Mouse (Mus musculus) midbrain, embryonic 11.5 days (tissue): Measurements from ENCODE around the gene Gm29427. TPM values are rescaled to one million over a fixed set of nuclear protein-coding genes. Genes with fewer than 3 reads are reported as not detected.

Experiments
- ATAC-seq: fragments of 200-750 bp; cut with Nextera tagmentation; 2 replicates; pipeline ENCODE4 v1.8.0; 2017; ENCODE audit warnings: moderate TSS enrichment, moderate library complexity; ENCODE audit not compliant: low FRiP score
- DNase-seq: peaks from one replicate; pipeline ENCODE4 v3.0.0; 2015; ENCODE audit warnings: low spot score; ENCODE audit errors: missing footprints
- H3K27ac ChIP-seq: fragments of 300-500 bp; sonication (generic); 2 replicates; pipeline ENCODE4 v1.5.1; 2014; ENCODE audit warnings: low read depth, low read length
- H3K27me3 ChIP-seq: fragments of 300-500 bp; sonication (generic); 2 replicates; pipeline ENCODE4 v1.6.1; 2014; ENCODE audit warnings: mild to moderate bottlenecking, low read length, moderate library complexity, mixed read lengths; ENCODE audit not compliant: control insufficient read depth, insufficient read depth
- H3K36me3 ChIP-seq: fragments of 300-500 bp; sonication (generic); 2 replicates; pipeline ENCODE4 v1.6.1; 2014; ENCODE audit warnings: mild to moderate bottlenecking, low read length, moderate library complexity, mixed read lengths; ENCODE audit not compliant: control insufficient read depth, insufficient read depth
- H3K4me1 ChIP-seq: fragments of 300-500 bp; sonication (generic); 2 replicates; pipeline ENCODE4 v1.6.1; 2014; ENCODE audit warnings: low read length; ENCODE audit not compliant: control insufficient read depth, insufficient read depth
- H3K4me2 ChIP-seq: fragments of 300-500 bp; sonication (generic); 2 replicates; pipeline ENCODE4 v1.6.1; 2014; ENCODE audit warnings: mild to moderate bottlenecking, moderate library complexity
- H3K4me3 ChIP-seq: fragments of 300-500 bp; sonication (generic); 2 replicates; pipeline ENCODE4 v1.5.1; 2014; ENCODE audit warnings: low read depth, low read length
- H3K9ac ChIP-seq: fragments of 300-500 bp; sonication (generic); 2 replicates; pipeline ENCODE4 v1.6.1; 2014; ENCODE audit warnings: low read length
- H3K9me3 ChIP-seq: fragments of 300-500 bp; sonication (generic); 2 replicates; pipeline ENCODE4 v1.6.1; 2016; ENCODE audit warnings: low read length; ENCODE audit not compliant: control insufficient read depth
- WGBS: fragments of 180-500 bp; shearing (Covaris S2); extraction: QIAGEN DNeasy Blood & Tissue Kit; methylation state at CpG from one replicate; pipeline ENCODE4 v1.1.7; 2014; 5-methylcytosine and 5-hydroxymethylcytosine counted together
- polyA plus RNA-seq: library from polyadenylated mRNA; unstranded; fragments of >200 nt; fragmentation: Nextera tagmentation; extraction: Ambion mirVana; gene quantifications from 2 replicates; pipeline ENCODE4 v1.2.1, GENCODE M21; 2014

Gm29427 gene
- polyA plus RNA-seq, 1 experiment from 2014 or later, result not detected

DNA sequence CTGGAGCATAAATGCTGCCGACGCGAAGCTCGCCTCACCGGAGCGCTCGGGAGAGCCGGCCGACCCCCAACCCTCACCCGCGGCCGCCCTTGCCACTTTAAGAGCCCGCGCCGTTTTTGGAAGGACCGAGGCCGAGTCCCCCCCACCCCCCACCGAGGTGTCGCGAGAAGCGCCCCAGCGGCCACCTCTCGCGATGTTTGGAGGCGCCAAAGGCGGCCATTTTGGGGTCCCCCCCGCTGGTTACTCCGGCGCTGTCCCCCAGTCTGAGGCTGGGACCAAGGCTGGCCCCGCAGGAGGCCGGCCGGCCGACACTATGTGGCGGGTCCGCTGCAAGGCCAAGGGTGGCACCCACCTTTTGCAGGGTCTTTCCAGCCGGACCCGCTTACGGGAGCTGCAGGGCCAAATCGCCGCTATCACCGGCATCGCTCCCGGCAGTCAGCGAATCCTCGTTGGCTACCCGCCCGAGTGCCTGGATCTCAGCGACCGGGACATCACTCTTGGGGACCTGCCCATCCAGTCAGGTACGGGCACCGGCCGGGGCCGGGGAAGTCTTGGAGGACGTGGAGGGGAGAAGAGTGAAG, 1.8 kb upstream of the Gm29427 start, which contains the start of gene Yod1:
TSS of gene Yod1 (plus strand) at position 37 of the 581 bp plus-strand sequence.
- 0% methylated on average over 54 of the region's 54 CpGs for WGBS
- Histone ChIP-seq H3K9me3 (no peaks in the 10 kb centered on the region), H3K4me1 (peaks cover 12% of the 10 kb centered on the region), H3K9ac (peak within 1 kb of the TSS; percentile 83), H3K36me3 (no peaks in the 10 kb centered on the region), H3K27ac (peak within 1 kb of the TSS; percentile 65), H3K4me2 (peak within 1 kb of the TSS; percentile 89), H3K27me3 (no peaks in the 10 kb centered on the region), H3K4me3 (peak within 1 kb of the TSS; percentile 71)
- peak; percentile 98 for DNase-seq
- peak; percentile 83 for ATAC-seq

DNA sequence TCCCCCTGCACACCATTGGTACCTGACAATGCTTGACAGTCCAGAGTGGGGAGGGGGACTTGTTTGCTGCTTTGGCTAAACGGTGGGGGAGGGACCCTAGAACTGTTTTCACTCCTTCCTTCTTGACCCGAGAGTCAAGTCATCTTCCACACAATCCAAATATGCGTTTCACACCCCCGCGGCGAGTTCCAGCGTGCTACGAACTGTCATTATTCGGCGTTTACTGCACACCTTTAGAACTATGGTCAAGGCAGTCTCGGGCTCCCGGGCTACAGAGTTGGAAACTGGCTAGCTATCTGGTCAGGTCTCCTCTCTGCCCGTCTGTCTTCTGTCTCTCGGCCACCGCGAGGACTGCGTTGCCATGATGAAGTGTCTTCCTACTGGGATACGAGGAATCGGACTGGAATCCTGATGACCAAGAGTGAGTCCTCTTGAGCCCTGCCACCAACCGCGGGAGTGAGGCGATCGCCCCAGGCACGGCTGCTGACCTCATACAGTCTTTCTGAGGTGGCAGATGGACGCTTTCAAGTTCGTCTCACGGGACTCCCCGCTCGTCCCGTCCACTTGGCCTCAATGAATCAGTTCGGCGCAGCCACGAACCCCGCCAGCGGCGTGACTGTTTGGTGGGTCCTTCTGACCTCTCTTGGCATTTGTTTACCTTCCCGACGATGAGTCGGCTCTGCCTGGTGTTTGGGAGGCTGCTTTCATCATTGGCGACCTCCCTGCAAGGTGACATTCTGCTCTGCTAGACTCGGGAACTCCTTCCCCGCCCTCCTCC, 1.1 kb upstream of the Gm29427 start:
- Histone ChIP-seq H3K9me3 (no peaks in the 10 kb centered on the region), H3K27ac (peak overlapping the region; percentile 65), H3K4me1 (peaks cover 12% of the 10 kb centered on the region), H3K36me3 (no peaks in the 10 kb centered on the region), H3K4me3 (peak overlapping the region; percentile 71), H3K4me2 (peak overlapping the region; percentile 89), H3K27me3 (no peaks in the 10 kb centered on the region), H3K9ac (peak overlapping the region; percentile 83)
- WGBS, result under 1% methylated on average over 42 of the region's 42 CpGs
- peak; percentile 46 for ATAC-seq
- peak; percentile 97 for DNase-seq

DNA sequence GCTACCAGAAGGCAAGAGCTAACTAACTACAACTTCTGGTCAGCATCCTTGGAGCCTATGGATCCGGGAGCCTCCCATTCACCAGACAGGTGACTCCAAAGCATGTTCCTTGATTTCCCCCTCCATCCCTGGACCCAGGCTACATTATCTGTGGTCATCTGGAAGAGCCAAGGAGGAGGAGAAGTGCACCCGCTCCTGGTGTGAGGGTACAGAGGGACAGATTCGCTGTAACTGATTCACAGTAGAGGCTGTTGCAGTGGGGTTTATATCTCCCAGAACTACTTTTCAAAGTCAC, 566 bp upstream of the Gm29427 start:
- Histone ChIP-seq H3K9ac (peak overlapping the region; percentile 83), H3K36me3 (no peaks in the 10 kb centered on the region), H3K27ac (peak overlapping the region; percentile 10), H3K27me3 (no peaks in the 10 kb centered on the region), H3K4me2 (peak overlapping the region; percentile 89), H3K4me3 (peak overlapping the region; percentile 71), H3K9me3 (no peaks in the 10 kb centered on the region), H3K4me1 (peaks cover 12% of the 10 kb centered on the region)
- WGBS, result 0% methylated on average over 3 of the region's 3 CpGs
- DNase-seq (peak; percentile 92), ATAC-seq (no peak)

DNA sequence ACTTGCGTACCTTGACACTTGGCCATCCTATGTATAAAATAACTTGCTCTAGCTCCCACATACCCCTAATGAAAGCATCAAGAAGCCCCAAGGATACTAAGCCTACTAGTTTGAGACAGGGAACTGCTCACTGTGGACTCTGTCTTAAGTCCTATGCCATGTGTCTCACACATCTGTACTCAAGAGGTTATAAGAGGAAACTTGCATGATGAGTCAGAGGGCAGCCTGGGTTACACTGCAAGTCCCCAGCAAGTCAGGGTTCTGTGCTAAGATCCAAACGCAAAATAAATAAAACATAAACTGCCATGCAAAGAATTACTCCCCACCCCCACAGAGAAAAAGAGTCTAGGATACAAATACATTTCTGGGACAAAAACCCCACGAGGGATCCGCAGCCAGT, 1.6 kb downstream of the Gm29427 start:
- no peaks in the 10 kb centered on the region for H3K36me3 ChIP-seq
- H3K27ac ChIP-seq, result no peak overlapping the region
- H3K4me3 ChIP-seq, result no peak overlapping the region
- H3K9ac ChIP-seq, result no peak overlapping the region
- no peaks in the 10 kb centered on the region for H3K27me3 ChIP-seq
- H3K4me2 ChIP-seq, result no peak overlapping the region
- H3K9me3 ChIP-seq, result no peaks in the 10 kb centered on the region
- 74% methylated on average over 4 of the region's 4 CpGs for WGBS
- ATAC-seq (no peak), DNase-seq (peak; percentile 26)
- H3K4me1 ChIP-seq, result peaks cover 12% of the 10 kb centered on the region

DNA sequence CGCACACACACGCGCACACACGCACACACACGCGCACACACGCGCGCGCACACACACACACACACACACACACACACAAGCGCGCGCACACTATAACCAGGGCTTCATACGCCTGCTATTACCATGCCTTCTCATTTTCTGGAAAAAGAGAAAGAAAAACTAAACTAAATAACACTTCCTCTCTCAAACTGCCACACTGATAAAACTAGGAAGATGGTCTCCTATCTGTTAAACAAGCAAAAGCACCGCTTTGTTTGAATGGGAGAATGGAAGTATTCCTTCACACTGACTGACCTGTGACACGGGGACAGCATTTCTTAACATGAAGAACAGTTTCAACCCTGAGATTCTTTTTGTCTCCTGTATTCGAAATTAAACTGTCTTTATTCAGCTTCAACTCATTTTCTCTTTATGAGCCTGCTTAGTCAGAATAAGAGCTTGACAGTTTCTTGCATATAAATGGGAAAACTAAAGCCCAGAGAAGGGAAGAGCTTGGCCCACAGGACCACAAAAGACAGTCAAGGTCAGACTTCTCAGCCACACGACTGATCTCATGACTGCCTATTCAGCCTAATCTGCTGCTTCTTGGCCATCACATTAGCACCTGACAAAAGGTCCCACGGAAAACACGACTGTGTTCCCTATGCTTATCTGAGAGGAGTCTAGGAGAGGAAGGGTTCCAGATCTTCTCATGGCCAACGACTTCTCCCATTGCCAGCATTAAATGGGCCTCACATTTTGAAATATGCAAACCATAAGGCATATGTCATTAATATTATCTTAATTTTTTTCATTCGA, 5.1 kb downstream of the Gm29427 start:
- no peak for ATAC-seq
- Histone ChIP-seq H3K9me3 (no peaks in the 10 kb centered on the region), H3K27ac (no peak overlapping the region), H3K27me3 (no peaks in the 10 kb centered on the region), H3K4me2 (no peak overlapping the region), H3K9ac (no peak overlapping the region), H3K4me3 (no peak overlapping the region), H3K36me3 (no peaks in the 10 kb centered on the region), H3K4me1 (no peaks in the 10 kb centered on the region)
- WGBS, result 89% methylated on average over 22 of the region's 22 CpGs
- no peak for DNase-seq

DNA sequence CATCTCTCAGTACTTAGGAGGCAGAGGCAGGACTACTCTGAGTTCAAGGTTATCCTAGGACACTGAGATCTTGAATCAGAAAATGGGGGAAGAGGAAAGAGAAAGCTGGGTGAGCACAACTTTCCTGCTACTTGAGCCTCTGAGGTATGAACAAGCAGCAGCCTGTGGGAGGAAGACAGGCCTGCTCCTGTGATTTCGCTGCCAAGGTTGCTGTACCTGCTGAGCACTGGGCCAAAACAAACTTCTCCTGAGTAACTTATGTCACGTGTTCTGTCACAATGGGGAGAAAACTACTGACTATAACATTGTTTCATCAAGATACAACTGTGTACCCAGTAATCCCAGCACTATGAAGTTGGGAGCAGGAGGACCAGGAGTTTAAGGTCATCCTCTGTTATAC, 12.0 kb downstream of the Gm29427 start:
- DNase-seq (no peak), ATAC-seq (no peak)
- no peaks in the 10 kb centered on the region for H3K27me3 ChIP-seq
- H3K9me3 ChIP-seq, result no peaks in the 10 kb centered on the region
- no peaks in the 10 kb centered on the region for H3K4me1 ChIP-seq
- no peak overlapping the region for H3K9ac ChIP-seq
- H3K4me2 ChIP-seq, result no peak overlapping the region
- no peak overlapping the region for H3K27ac ChIP-seq
- H3K36me3 ChIP-seq, result peaks cover 4% of the 10 kb centered on the region
- WGBS, result 72% methylated on average over 2 of the region's 2 CpGs
- no peak overlapping the region for H3K4me3 ChIP-seq

DNA sequence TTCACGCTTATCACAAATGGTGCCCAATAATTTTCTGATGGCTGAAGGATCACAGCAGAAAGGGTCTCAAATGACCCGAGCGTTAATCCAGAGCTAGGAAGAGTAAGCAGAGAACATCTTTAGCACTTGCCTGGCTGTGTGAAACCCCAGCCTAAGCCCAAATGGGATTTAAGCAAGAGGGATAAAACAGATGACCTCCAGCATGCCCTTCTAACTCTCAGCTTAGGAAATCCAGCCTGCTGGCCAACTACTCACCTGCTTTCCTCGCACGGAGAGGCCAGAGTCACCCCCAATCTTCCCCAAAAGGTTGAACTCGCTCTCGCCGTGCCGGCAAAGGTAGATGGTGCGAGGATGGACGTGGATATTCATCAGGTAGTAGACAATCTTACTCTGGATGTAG, 13.6 kb downstream of the Gm29427 start:
- Histone ChIP-seq H3K27me3 (no peaks in the 10 kb centered on the region), H3K4me2 (no peak overlapping the region), H3K36me3 (peaks cover 4% of the 10 kb centered on the region), H3K9me3 (no peaks in the 10 kb centered on the region), H3K4me1 (no peaks in the 10 kb centered on the region), H3K9ac (no peak overlapping the region), H3K4me3 (no peak overlapping the region), H3K27ac (no peak overlapping the region)
- DNase-seq (no peak), ATAC-seq (no peak)
- WGBS, result 94% methylated on average over 11 of the region's 11 CpGs

DNA sequence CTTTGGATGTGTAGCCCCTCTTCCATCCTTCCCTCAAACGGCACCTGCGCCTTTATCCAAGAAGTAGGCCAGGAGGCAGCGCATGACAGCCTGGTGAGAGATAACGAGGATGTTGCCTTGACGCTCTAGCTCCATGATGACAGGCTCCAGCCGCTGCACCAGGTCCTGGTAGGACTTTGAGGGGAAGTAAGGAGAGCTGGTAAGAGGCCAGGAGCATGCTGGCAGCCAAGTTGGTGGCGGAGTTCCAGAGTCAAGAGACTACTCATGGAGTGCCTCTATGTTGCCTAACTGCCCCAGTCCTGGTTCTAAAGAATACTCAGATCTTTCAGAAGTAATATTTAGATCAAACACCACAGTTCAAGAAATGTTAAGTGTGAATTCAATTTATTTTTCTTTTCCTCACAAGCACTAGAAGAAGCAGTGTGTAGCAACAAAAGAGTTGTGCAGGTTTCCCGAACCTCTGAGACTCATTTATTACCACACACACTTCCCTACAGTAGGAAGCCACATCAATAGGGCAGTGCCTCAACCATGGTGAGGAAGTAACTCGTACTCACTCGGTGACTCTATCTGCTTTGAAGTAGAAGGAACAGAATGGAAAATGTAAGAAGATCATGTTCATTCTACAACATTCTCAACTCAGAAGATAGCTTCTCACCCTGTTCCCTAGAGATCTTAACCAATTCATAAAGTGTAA, 15.5 kb downstream of the Gm29427 start:
- Histone ChIP-seq H3K4me3 (no peak overlapping the region), H3K36me3 (peaks cover 4% of the 10 kb centered on the region), H3K9me3 (no peaks in the 10 kb centered on the region), H3K4me1 (no peaks in the 10 kb centered on the region), H3K9ac (no peak overlapping the region), H3K4me2 (no peak overlapping the region), H3K27ac (no peak overlapping the region), H3K27me3 (no peaks in the 10 kb centered on the region)
- WGBS, result 93% methylated on average over 10 of the region's 10 CpGs
- DNase-seq, result no peak
- no peak for ATAC-seq
